Mouse (Mus musculus) intestine, postnatal 0 days (tissue): ENCODE results near the gene Cdyl. TPM values are rescaled to one million over a fixed set of nuclear protein-coding genes. Genes with fewer than 3 reads are reported as not detected.

Source experiments
- ATAC-seq: fragments of 200-750 bp; cut with Nextera tagmentation; 2 replicates; pipeline ENCODE4 v1.8.0; 2017; ENCODE audit warnings: mild to moderate bottlenecking, moderate TSS enrichment, moderate library complexity
- H3K27ac ChIP-seq: fragments of 300-500 bp; sonication (generic); 2 replicates; pipeline ENCODE4 v1.5.1; 2014; ENCODE audit warnings: mild to moderate bottlenecking, low read depth, low read length, moderate library complexity
- H3K27me3 ChIP-seq: fragments of 300-500 bp; sonication (generic); replicated peaks from 2 replicates; pipeline ENCODE4 v1.6.1; 2014; ENCODE audit warnings: low read length, mixed read lengths; ENCODE audit not compliant: control insufficient read depth, insufficient read depth
- H3K36me3 ChIP-seq: fragments of 300-500 bp; sonication (generic); 2 replicates; pipeline ENCODE4 v1.6.1; 2014; ENCODE audit warnings: mild to moderate bottlenecking, moderate library complexity; ENCODE audit not compliant: control insufficient read depth, insufficient read depth
- H3K4me1 ChIP-seq: fragments of 300-500 bp; sonication (generic); replicated peaks from 2 replicates; pipeline ENCODE4 v1.6.1; 2014; ENCODE audit warnings: antibody characterized with exemption, low read length, mixed read lengths; ENCODE audit not compliant: control insufficient read depth, insufficient read depth
- H3K4me2 ChIP-seq: fragments of 300-500 bp; sonication (generic); replicated peaks from 2 replicates; pipeline ENCODE4 v1.6.1; 2014; ENCODE audit warnings: low read depth, mild to moderate bottlenecking, moderate library complexity
- H3K4me3 ChIP-seq: fragments of 300-500 bp; sonication (generic); 2 replicates; pipeline ENCODE4 v1.5.1; 2014; ENCODE audit warnings: low read depth, low read length
- H3K9ac ChIP-seq: fragments of 300-500 bp; sonication (generic); 2 replicates; pipeline ENCODE4 v1.6.1; 2014; ENCODE audit warnings: mild to moderate bottlenecking, low read depth, low read length
- H3K9me3 ChIP-seq: fragments of 300-500 bp; sonication (generic); 2 replicates; pipeline ENCODE4 v1.6.1; 2016; ENCODE audit warnings: mixed run types; ENCODE audit not compliant: control insufficient read depth
- CTCF ChIP-seq: sonication (generic); IDR thresholded peaks from 2 replicates; pipeline ENCODE4 v1.5.1; 2016; ENCODE audit warnings: low read depth, mild to moderate bottlenecking, control low read depth, antibody characterized with exemption, moderate library complexity
- WGBS: fragments of 180-500 bp; shearing (Covaris S2); extraction: QIAGEN DNeasy Blood & Tissue Kit; methylation state at CpG from one replicate; pipeline ENCODE4 v1.1.7; 2014; 5-methylcytosine and 5-hydroxymethylcytosine counted together
- polyA plus RNA-seq: library from polyadenylated mRNA; unstranded; fragments of >200 nt; fragmentation: Nextera tagmentation; extraction: Ambion mirVana; gene quantifications from 2 replicates; pipeline ENCODE4 v1.2.1, GENCODE M21; 2015

The Cdyl gene
- polyA plus RNA-seq, 1 experiment from 2014 or later = 6.4 TPM

- H3K36me3 ChIP-seq = no peaks in the 10 kb centered on the region
- no peaks in the 10 kb centered on the region for H3K4me1 ChIP-seq
- no peak for ATAC-seq
- H3K27me3 ChIP-seq = no peaks in the 10 kb centered on the region
- no peak overlapping the region for H3K27ac ChIP-seq
- no peak for TF ChIP-seq CTCF
- no peak overlapping the region for H3K4me2 ChIP-seq
- H3K9ac ChIP-seq = no peak overlapping the region
- no peaks in the 10 kb centered on the region for H3K9me3 ChIP-seq
- 87% methylated on average over 4 of the region's 4 CpGs for WGBS
- no peak overlapping the region for H3K4me3 ChIP-seq
These were observed 124.6 kb downstream of the Cdyl start for GRCm38 (mm10) chr13:35784281-35784680.

- 66% methylated on average over 5 of the region's 5 CpGs for WGBS
These were observed 125.8 kb downstream of the Cdyl start for GRCm38 (mm10) chr13:35785330-35785939.

GRCm38 (mm10) chr13:35786726-35787399 lies 127.2 kb downstream of the Cdyl start:
- no peaks in the 10 kb centered on the region for H3K4me1 ChIP-seq
- no peak overlapping the region for H3K27ac ChIP-seq
- H3K4me2 ChIP-seq = no peak overlapping the region
- H3K9ac ChIP-seq = no peak overlapping the region
- H3K36me3 ChIP-seq = no peaks in the 10 kb centered on the region
- 78% methylated on average over 6 of the region's 6 CpGs for WGBS
- no peaks in the 10 kb centered on the region for H3K9me3 ChIP-seq
- no peaks in the 10 kb centered on the region for H3K27me3 ChIP-seq
- no peak for ATAC-seq
- TF ChIP-seq CTCF = no peak
- H3K4me3 ChIP-seq = no peak overlapping the region

More at GRCm38 (mm10) chr13:35785330-35785939, 125.8 kb downstream of the Cdyl start:
- H3K9ac ChIP-seq = no peak overlapping the region
- H3K27ac ChIP-seq = no peak overlapping the region
- H3K9me3 ChIP-seq = no peaks in the 10 kb centered on the region
- no peak for ATAC-seq
- H3K27me3 ChIP-seq = no peaks in the 10 kb centered on the region
- H3K4me3 ChIP-seq = no peak overlapping the region
- no peak overlapping the region for H3K4me2 ChIP-seq
- no peaks in the 10 kb centered on the region for H3K36me3 ChIP-seq
- TF ChIP-seq CTCF = no peak
- H3K4me1 ChIP-seq = no peaks in the 10 kb centered on the region

GRCm38 (mm10) chr13:35789577-35789976 lies 129.9 kb downstream of the Cdyl start:
- H3K9me3 ChIP-seq = no peaks in the 10 kb centered on the region
- H3K9ac ChIP-seq = no peak overlapping the region
- H3K4me3 ChIP-seq = no peak overlapping the region
- no peak for TF ChIP-seq CTCF
- H3K36me3 ChIP-seq = no peaks in the 10 kb centered on the region
- ATAC-seq = no peak
- 83% methylated on average over 4 of the region's 4 CpGs for WGBS
- no peaks in the 10 kb centered on the region; the same call in 1 of the 2 replicates for H3K4me1 ChIP-seq
- no peaks in the 10 kb centered on the region for H3K27me3 ChIP-seq
- no peak overlapping the region for H3K27ac ChIP-seq
- no peak overlapping the region for H3K4me2 ChIP-seq

- no peak for TF ChIP-seq CTCF
- WGBS = 69% methylated on average over 4 of the region's 4 CpGs
These were observed 130.8 kb downstream of the Cdyl start for GRCm38 (mm10) chr13:35790431-35790830.

GRCm38 (mm10) chr13:35794309-35794708 lies 134.7 kb downstream of the Cdyl start:
- peaks cover 4% of the 10 kb centered on the region; the same call in 1 of the 2 replicates for H3K4me1 ChIP-seq
- no peak overlapping the region for H3K9ac ChIP-seq
- H3K36me3 ChIP-seq = no peaks in the 10 kb centered on the region
- H3K27ac ChIP-seq = no peak overlapping the region
- no peak for TF ChIP-seq CTCF
- no peak for ATAC-seq
- H3K27me3 ChIP-seq = no peaks in the 10 kb centered on the region
- H3K4me2 ChIP-seq = no peak overlapping the region
- H3K9me3 ChIP-seq = no peaks in the 10 kb centered on the region
- H3K4me3 ChIP-seq = no peak overlapping the region
- WGBS = 63% methylated on average over 7 of the region's 7 CpGs

More at GRCm38 (mm10) chr13:35790431-35790830, 130.8 kb downstream of the Cdyl start:
- Histone ChIP-seq H3K9ac (no peak overlapping the region), H3K4me3 (no peak overlapping the region), H3K4me2 (no peak overlapping the region), H3K36me3 (no peaks in the 10 kb centered on the region), H3K4me1 (no peaks in the 10 kb centered on the region; the same call in 1 of the 2 replicates), H3K27ac (no peak overlapping the region), H3K9me3 (no peaks in the 10 kb centered on the region), H3K27me3 (no peaks in the 10 kb centered on the region)
- ATAC-seq = no peak
